Mouse (Mus musculus) splenic B cell, adult 2 months (primary cell): ENCODE measurements around the gene Thsd7a.

Source experiments
- DNase-seq: peaks from one replicate; pipeline ENCODE4 v3.0.0-alpha.2; 2011; ENCODE audit warnings: low read depth, low spot score
- H3K27me3 ChIP-seq: 2 replicates; pipeline ENCODE4 v1.6.1; 2012; ENCODE audit warnings: mild to moderate bottlenecking, low read length, moderate library complexity, mixed read lengths; ENCODE audit not compliant: control insufficient read depth, poor library complexity, insufficient read depth, severe bottlenecking
- H3K36me3 ChIP-seq: 2 replicates; pipeline ENCODE4 v1.6.1; 2012; ENCODE audit warnings: mild to moderate bottlenecking, low read length, moderate library complexity, mixed read lengths; ENCODE audit not compliant: control insufficient read depth, poor library complexity, insufficient read depth, severe bottlenecking

Thsd7a gene

GRCm38 (mm10) chr6:12419070-12419469, 330.1 kb downstream of the Thsd7a start:
- no peak for DNase-seq
- no peaks in the 10 kb centered on the region for H3K36me3 ChIP-seq

GRCm38 (mm10) chr6:12416976-12417375, 332.2 kb downstream of the Thsd7a start:
- H3K36me3 ChIP-seq, result no peaks in the 10 kb centered on the region
- DNase-seq, result no peak
- no peaks in the 10 kb centered on the region for H3K27me3 ChIP-seq

More at GRCm38 (mm10) chr6:12419070-12419469, 330.1 kb downstream of the Thsd7a start:
- no peaks in the 10 kb centered on the region for H3K27me3 ChIP-seq

- DNase-seq, result no peak
- Histone ChIP-seq H3K36me3 (no peaks in the 10 kb centered on the region), H3K27me3 (no peaks in the 10 kb centered on the region)
These were observed 344.8 kb downstream of the Thsd7a start for GRCm38 (mm10) chr6:12404441-12404840.

- no peak for DNase-seq
- Histone ChIP-seq H3K27me3 (no peaks in the 10 kb centered on the region), H3K36me3 (no peaks in the 10 kb centered on the region)
These were observed 346.2 kb downstream of the Thsd7a start for GRCm38 (mm10) chr6:12402996-12403395.

- no peak for DNase-seq
- no peaks in the 10 kb centered on the region for H3K27me3 ChIP-seq
- H3K36me3 ChIP-seq, result no peaks in the 10 kb centered on the region
These were observed 351.3 kb downstream of the Thsd7a start for GRCm38 (mm10) chr6:12397776-12398522.

GRCm38 (mm10) chr6:12393574-12394380, 355.4 kb downstream of the Thsd7a start:
- Histone ChIP-seq H3K36me3 (no peaks in the 10 kb centered on the region), H3K27me3 (no peaks in the 10 kb centered on the region)
- DNase-seq, result no peak

GRCm38 (mm10) chr6:12386731-12387130, 362.5 kb downstream of the Thsd7a start:
- no peak for DNase-seq
- no peaks in the 10 kb centered on the region for H3K27me3 ChIP-seq
- no peaks in the 10 kb centered on the region for H3K36me3 ChIP-seq

- Histone ChIP-seq H3K36me3 (no peaks in the 10 kb centered on the region), H3K27me3 (no peaks in the 10 kb centered on the region)
- DNase-seq, result no peak
These were observed 363.6 kb downstream of the Thsd7a start for GRCm38 (mm10) chr6:12385591-12385990.

GRCm38 (mm10) chr6:12381136-12381778, 368.0 kb downstream of the Thsd7a start:
- DNase-seq, result no peak
- Histone ChIP-seq H3K27me3 (no peaks in the 10 kb centered on the region), H3K36me3 (no peaks in the 10 kb centered on the region)

GRCm38 (mm10) chr6:12380717-12381116, 368.5 kb downstream of the Thsd7a start:
- H3K36me3 ChIP-seq, result no peaks in the 10 kb centered on the region
- no peaks in the 10 kb centered on the region for H3K27me3 ChIP-seq
- DNase-seq, result no peak

GRCm38 (mm10) chr6:12358737-12359136, 390.5 kb downstream of the Thsd7a start:
- no peaks in the 10 kb centered on the region for H3K36me3 ChIP-seq
- no peaks in the 10 kb centered on the region for H3K27me3 ChIP-seq
- DNase-seq, result no peak

- no peak for DNase-seq
- Histone ChIP-seq H3K27me3 (no peaks in the 10 kb centered on the region), H3K36me3 (no peaks in the 10 kb centered on the region)
These were observed 395.6 kb downstream of the Thsd7a start for GRCm38 (mm10) chr6:12353573-12353972.

GRCm38 (mm10) chr6:12352165-12352719, 397.0 kb downstream of the Thsd7a start:
- H3K27me3 ChIP-seq, result no peaks in the 10 kb centered on the region
- H3K36me3 ChIP-seq, result no peaks in the 10 kb centered on the region
- DNase-seq, result no peak

GRCm38 (mm10) chr6:12350753-12351152, 398.5 kb downstream of the Thsd7a start:
- no peak for DNase-seq
- Histone ChIP-seq H3K27me3 (no peaks in the 10 kb centered on the region), H3K36me3 (no peaks in the 10 kb centered on the region)
